Mouse (Mus musculus) embryonic fibroblast, embryonic 13.5 days (primary cell): Measurements from ENCODE around the gene Gas7. TPM values are rescaled to one million over a fixed set of nuclear protein-coding genes. Genes with fewer than 3 reads are reported as not detected.

Experiments
- H3K27ac ChIP-seq: 2 replicates; pipeline ENCODE4 v1.5.1; 2012; ENCODE audit warnings: low read length, control low read depth, inconsistent platforms; ENCODE audit not compliant: insufficient read depth
- H3K4me1 ChIP-seq: 2 replicates; pipeline ENCODE4 v1.6.1; 2011; ENCODE audit warnings: low read length; ENCODE audit not compliant: control insufficient read depth, insufficient read depth
- H3K4me3 ChIP-seq: 2 replicates; pipeline ENCODE4 v1.5.1; 2011; ENCODE audit warnings: mild to moderate bottlenecking, control low read depth, low read length; ENCODE audit not compliant: insufficient read depth
- CTCF ChIP-seq: IDR thresholded peaks from 2 replicates; pipeline ENCODE4 v1.5.1; 2011; ENCODE audit warnings: mild to moderate bottlenecking, control low read depth, low read length, moderate library complexity, borderline replicate concordance; ENCODE audit not compliant: insufficient read depth
- POLR2A ChIP-seq: IDR thresholded peaks from 2 replicates; pipeline ENCODE4 v1.6.1; 2011; ENCODE audit warnings: low read depth, mild to moderate bottlenecking, control low read depth, low read length, moderate library complexity
- polyA plus RNA-seq: library from polyadenylated mRNA; stranded (reverse); fragments of >200 nt; gene quantifications from 2 replicates; pipeline ENCODE4 v1.2.4, GENCODE M21; 2011; ENCODE audit warnings: low read depth; ENCODE audit not compliant: missing spikeins, insufficient read length

Gene Gas7
- polyA plus RNA-seq, 1 experiment: 22.7 TPM

GRCm38 (mm10) chr11:67666129-67666528 is 210.9 kb downstream of the Gas7 start:
- peaks cover 5% of the 10 kb centered on the region; the same call in 1 of the 2 replicates for H3K4me1 ChIP-seq
- no peak overlapping the region for H3K27ac ChIP-seq
- no peak overlapping the region for H3K4me3 ChIP-seq
- TF ChIP-seq CTCF (no peak), POLR2A (no peak)

DNA sequence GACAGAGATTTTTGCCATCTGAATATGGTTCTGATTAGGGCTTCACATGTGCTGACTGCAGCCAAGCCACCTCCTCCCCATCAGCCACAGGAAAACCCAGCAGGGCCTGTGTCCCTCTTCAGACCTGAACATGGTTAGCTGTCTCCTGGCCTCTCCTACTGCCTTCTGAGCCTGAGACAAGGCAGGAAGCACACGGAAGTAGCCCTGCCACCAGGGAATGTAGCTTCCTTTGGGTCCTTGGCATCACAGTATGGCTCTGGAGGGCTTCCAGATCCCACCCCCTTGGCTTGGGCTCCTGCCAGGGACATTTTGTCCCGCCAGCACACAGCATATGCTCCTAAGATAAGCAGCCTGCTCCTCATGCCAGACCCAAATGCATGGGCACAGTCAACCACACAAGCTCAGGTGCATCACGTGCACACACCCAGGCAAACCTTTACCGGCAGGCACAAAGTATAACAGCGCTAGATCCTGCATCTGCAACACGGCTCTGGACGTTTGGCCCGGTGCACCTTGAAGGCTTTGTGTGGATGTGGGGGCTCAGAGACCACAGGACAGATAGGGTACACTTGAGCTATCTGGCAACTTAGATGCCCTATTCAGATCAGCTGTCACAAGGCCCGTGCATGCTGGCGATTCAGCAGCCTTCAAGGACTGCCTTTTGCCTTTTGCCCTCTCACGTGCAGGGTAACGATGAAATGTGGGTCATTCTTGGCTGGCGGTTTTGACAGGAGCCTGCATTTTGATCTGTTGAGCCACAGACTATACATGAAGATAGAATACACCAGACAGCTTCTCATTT is 212.5 kb downstream of the Gas7 start:
- 0 out of 2 replicates have a peak, but pooled peaks cover 5% of the 10 kb centered on the region for H3K4me1 ChIP-seq
- TF ChIP-seq POLR2A: no peak
- TF ChIP-seq CTCF: no peak
- H3K27ac ChIP-seq: no peak overlapping the region
- no peak overlapping the region for H3K4me3 ChIP-seq

- Histone ChIP-seq H3K27ac (no peak overlapping the region), H3K4me3 (no peak overlapping the region), H3K4me1 (0 out of 2 replicates have a peak, but pooled peaks cover 5% of the 10 kb centered on the region)
- TF ChIP-seq POLR2A: no peak
- no peak for TF ChIP-seq CTCF
Measured at GRCm38 (mm10) chr11:67668460-67669007, 213.3 kb downstream of the Gas7 start.

DNA sequence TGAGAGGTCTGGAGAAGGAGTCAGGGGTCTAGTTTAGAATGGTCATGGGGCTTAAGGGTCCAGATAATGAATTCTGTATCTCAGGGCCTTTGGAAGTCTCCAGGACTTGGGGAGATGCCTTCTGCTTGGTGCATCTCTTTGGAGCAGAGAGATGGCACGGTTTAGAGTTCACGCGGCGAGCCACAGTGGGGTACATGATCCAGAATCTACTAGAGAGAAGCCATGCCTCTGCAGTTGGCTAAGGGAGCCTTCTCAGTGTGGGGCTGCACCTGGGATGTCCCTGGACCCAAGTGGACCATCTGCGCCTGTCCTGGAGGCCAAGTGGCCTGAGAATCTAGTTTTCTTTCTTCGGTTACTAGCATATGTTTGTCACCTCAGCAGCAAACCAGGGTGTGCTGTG is 214.8 kb downstream of the Gas7 start:
- Histone ChIP-seq H3K4me3 (no peak overlapping the region), H3K27ac (no peak overlapping the region), H3K4me1 (0 out of 2 replicates have a peak, but pooled peaks cover 5% of the 10 kb centered on the region)
- TF ChIP-seq CTCF (no peak), POLR2A (no peak)

GRCm38 (mm10) chr11:67672140-67672539 is 216.9 kb downstream of the Gas7 start:
- TF ChIP-seq POLR2A: no peak
- TF ChIP-seq CTCF: no peak
- Histone ChIP-seq H3K4me1 (0 out of 2 replicates have a peak, but pooled peaks cover 6% of the 10 kb centered on the region), H3K4me3 (no peak overlapping the region), H3K27ac (no peak overlapping the region)

DNA sequence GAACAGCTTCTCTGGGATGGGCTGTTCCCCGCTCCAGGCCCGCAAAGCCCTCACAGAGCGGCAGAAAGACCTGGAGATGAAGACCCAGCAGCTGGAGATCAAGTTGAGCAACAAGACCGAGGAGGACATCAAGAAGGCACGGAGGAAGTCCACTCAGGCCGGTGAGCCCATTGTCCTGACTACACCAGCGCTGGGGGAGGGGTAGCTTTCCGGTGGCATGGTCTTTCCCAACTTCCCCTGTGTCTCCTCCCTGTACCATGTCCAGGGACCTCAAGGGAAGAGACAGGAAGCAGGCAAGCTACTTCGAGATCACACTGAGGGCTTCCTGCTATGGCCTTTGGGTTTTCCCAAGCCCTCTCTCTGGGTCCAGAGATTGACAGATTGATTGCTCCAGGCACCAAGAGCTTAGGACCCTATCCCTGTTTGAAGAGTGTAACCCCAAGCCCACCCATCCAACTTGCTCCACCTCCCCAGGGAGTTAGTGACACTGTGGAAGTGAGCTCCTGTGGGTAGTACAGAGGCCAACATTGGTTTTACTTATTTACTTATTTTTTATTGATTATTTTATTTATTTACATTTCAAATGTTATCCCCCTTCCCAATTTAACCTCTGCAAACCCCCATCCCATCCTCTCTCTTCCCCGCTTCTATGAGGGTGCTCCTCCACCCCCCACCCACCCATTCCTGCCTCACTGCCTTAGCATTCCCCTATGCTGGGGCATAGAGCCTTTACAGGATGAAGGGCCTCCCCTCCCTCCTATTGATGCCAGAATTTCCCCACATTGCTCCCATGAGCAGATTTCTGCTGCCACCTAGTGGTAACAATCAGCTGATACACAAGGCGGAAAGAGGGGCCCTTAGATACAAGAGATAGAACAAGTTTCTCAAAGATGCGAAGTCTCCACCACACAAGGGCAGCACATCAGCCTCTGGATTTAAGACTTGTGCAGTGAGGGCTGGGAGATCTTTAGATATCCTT is 220.6 kb downstream of the Gas7 start:
- TF ChIP-seq POLR2A (no peak), CTCF (0 out of 2 replicates have a peak, but pooled peaks have one; percentile 30)

GRCm38 (mm10) chr11:67679300-67679699 is 224.1 kb downstream of the Gas7 start:
- no peak overlapping the region for H3K27ac ChIP-seq
- TF ChIP-seq POLR2A: no peak
- no peak for TF ChIP-seq CTCF
- no peak overlapping the region for H3K4me3 ChIP-seq
- H3K4me1 ChIP-seq: peaks cover 5% of the 10 kb centered on the region; the same call in 1 of the 2 replicates

More for the DNA sequence above, 220.6 kb downstream of the Gas7 start:
- Histone ChIP-seq H3K4me3 (no peak overlapping the region), H3K4me1 (peaks cover 5% of the 10 kb centered on the region; the same call in 1 of the 2 replicates), H3K27ac (no peak overlapping the region)

GRCm38 (mm10) chr11:67679930-67680329 is 224.7 kb downstream of the Gas7 start:
- Histone ChIP-seq H3K4me3 (no peak overlapping the region), H3K27ac (no peak overlapping the region), H3K4me1 (peaks cover 5% of the 10 kb centered on the region; the same call in 1 of the 2 replicates)
- TF ChIP-seq CTCF (no peak), POLR2A (no peak)

DNA sequence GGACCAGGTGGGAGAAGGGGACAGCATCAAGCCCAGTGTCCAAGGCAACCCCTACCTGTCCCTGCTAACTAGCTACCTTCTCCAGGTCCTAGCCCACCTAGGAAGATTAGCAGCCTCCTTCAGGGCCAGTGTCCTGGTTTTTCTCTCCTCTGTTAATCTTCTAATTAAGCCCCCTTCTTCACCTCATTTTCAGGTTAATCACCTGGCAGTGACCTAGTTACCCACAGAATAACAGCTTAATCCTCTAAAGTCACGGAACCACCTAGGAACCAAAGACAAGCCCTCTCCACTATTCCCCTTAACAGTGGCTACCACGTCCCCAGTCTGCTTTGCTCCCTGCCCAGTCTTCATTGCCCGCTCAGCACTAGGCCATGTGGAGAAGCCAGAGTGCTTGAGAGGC is 226.6 kb downstream of the Gas7 start:
- Histone ChIP-seq H3K27ac (no peak overlapping the region), H3K4me3 (no peak overlapping the region), H3K4me1 (peaks cover 5% of the 10 kb centered on the region; the same call in 1 of the 2 replicates)
- no peak for TF ChIP-seq CTCF
- TF ChIP-seq POLR2A: no peak

DNA sequence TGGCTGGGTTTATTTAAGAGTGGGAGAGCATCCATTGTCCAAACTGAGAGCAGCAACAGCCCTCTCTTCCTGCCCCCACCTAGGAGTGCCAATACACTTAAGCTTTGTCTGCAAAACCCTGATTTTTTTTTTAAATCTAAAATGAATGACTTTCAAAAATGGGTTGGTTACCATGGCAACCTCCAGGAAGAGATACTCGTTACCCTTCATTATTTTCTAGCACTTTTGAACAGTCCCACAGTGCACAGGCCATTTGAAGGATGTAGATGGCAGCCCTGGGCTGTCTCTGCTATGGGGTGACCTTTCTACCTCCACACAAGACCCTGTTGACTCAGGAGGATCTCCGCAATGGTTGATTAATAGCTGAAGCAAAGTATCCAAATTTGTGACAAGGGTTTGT is 230.9 kb downstream of the Gas7 start:
- TF ChIP-seq CTCF: no peak
- TF ChIP-seq POLR2A: no peak
- Histone ChIP-seq H3K4me3 (no peak overlapping the region), H3K4me1 (no peaks in the 10 kb centered on the region), H3K27ac (no peak overlapping the region)
